Mouse (Mus musculus) neural tube, embryonic 12.5 days (tissue): Measurements from ENCODE around the gene Midn. TPM values are rescaled to one million over a fixed set of nuclear protein-coding genes. Genes with fewer than 3 reads are reported as not detected.

Source experiments
- ATAC-seq: fragments of 200-750 bp; cut with Nextera tagmentation; 2 replicates; pipeline ENCODE4 v1.8.0; 2017; ENCODE audit warnings: low read depth, mild to moderate bottlenecking, moderate TSS enrichment, moderate library complexity; ENCODE audit not compliant: low FRiP score
- H3K27ac ChIP-seq: fragments of 300-500 bp; sonication (generic); 2 replicates; pipeline ENCODE4 v1.5.1; 2016
- H3K27me3 ChIP-seq: fragments of 300-500 bp; sonication (generic); replicated peaks from 2 replicates; pipeline ENCODE4 v1.6.1; 2016; ENCODE audit warnings: mild to moderate bottlenecking
- H3K36me3 ChIP-seq: fragments of 300-500 bp; sonication (generic); 2 replicates; pipeline ENCODE4 v1.6.1; 2016; ENCODE audit warnings: mild to moderate bottlenecking
- H3K4me1 ChIP-seq: fragments of 300-500 bp; sonication (generic); 2 replicates; pipeline ENCODE4 v1.6.1; 2016
- H3K4me2 ChIP-seq: fragments of 300-500 bp; sonication (generic); replicated peaks from 2 replicates; pipeline ENCODE4 v1.6.1; 2016; ENCODE audit warnings: mild to moderate bottlenecking
- H3K4me3 ChIP-seq: fragments of 300-500 bp; sonication (generic); 2 replicates; pipeline ENCODE4 v1.5.1; 2016
- H3K9ac ChIP-seq: fragments of 300-500 bp; sonication (generic); 2 replicates; pipeline ENCODE4 v1.6.1; 2016; ENCODE audit warnings: mild to moderate bottlenecking
- H3K9me3 ChIP-seq: fragments of 300-500 bp; sonication (generic); 2 replicates; pipeline ENCODE4 v1.6.1; 2016; ENCODE audit warnings: mild to moderate bottlenecking
- WGBS: fragments of 180-500 bp; shearing (Covaris S2); methylation state at CpG from one replicate; pipeline ENCODE4 v1.1.7; 2016; 5-methylcytosine and 5-hydroxymethylcytosine counted together
- polyA plus RNA-seq: library from polyadenylated mRNA; unstranded; fragments of >200 nt; fragmentation: Nextera tagmentation; extraction: Ambion mirVana; gene quantifications from 2 replicates; pipeline ENCODE4 v1.2.1, GENCODE M21; 2016

Gene Midn
- polyA plus RNA-seq, 1 experiment from 2014 or later = 40.8 TPM

- ATAC-seq = no peak
- Histone ChIP-seq H3K9ac (no peak overlapping the region), H3K27ac (no peak overlapping the region), H3K4me1 (peaks cover 48% of the 10 kb centered on the region), H3K9me3 (no peaks in the 10 kb centered on the region), H3K4me3 (no peak overlapping the region), H3K4me2 (peak overlapping the region; percentile 20), H3K27me3 (no peaks in the 10 kb centered on the region), H3K36me3 (peaks cover 33% of the 10 kb centered on the region)
- WGBS = 97% methylated on average over 19 of the region's 19 CpGs
Observed at GRCm38 (mm10) chr10:80170601-80171021, 22.5 kb downstream of the Midn start.

GRCm38 (mm10) chr10:80171252-80171651 lies 23.2 kb downstream of the Midn start:
- 92% methylated on average over 15 of the region's 15 CpGs for WGBS

GRCm38 (mm10) chr10:80171760-80172526 lies 23.9 kb downstream of the Midn start:
- peak overlapping the region; percentile 73 for H3K4me2 ChIP-seq
- H3K9ac ChIP-seq = peak overlapping the region; percentile 63; the same call in 1 of the 2 replicates
- WGBS = 85% methylated on average over 45 of the region's 45 CpGs
- no peaks in the 10 kb centered on the region for H3K27me3 ChIP-seq
- H3K36me3 ChIP-seq = peaks cover 33% of the 10 kb centered on the region
- H3K9me3 ChIP-seq = no peaks in the 10 kb centered on the region
- peaks cover 39% of the 10 kb centered on the region for H3K4me1 ChIP-seq
- H3K27ac ChIP-seq = peak overlapping the region; percentile 59
- 0 out of 2 replicates have a peak overlapping the region, but pooled peaks have one; percentile 0 for H3K4me3 ChIP-seq
- no peak for ATAC-seq

More at GRCm38 (mm10) chr10:80171252-80171651, 23.2 kb downstream of the Midn start:
- Histone ChIP-seq H3K4me3 (no peak overlapping the region), H3K27ac (no peak overlapping the region), H3K36me3 (peaks cover 33% of the 10 kb centered on the region), H3K27me3 (no peaks in the 10 kb centered on the region), H3K4me1 (peaks cover 43% of the 10 kb centered on the region), H3K9me3 (no peaks in the 10 kb centered on the region), H3K4me2 (peak overlapping the region; percentile 73), H3K9ac (no peak overlapping the region)
- ATAC-seq = no peak

GRCm38 (mm10) chr10:80172527-80173292 lies 24.6 kb downstream of the Midn start, which contains the start of gene 1600002K03Rik:
1600002K03Rik (plus strand) TSS chr10:80172944.
- H3K27ac ChIP-seq = peak within 1 kb of the TSS; percentile 59
- 9% methylated on average over 35 of the region's 35 CpGs for WGBS
- H3K9ac ChIP-seq = peak within 1 kb of the TSS; percentile 63
- H3K4me3 ChIP-seq = peak within 1 kb of the TSS; percentile 48
- peaks cover 40% of the 10 kb centered on the region for H3K4me1 ChIP-seq
- H3K36me3 ChIP-seq = peaks cover 33% of the 10 kb centered on the region
- no peaks in the 10 kb centered on the region for H3K27me3 ChIP-seq
- peak within 1 kb of the TSS; percentile 73 for H3K4me2 ChIP-seq
- peak; percentile 71 for ATAC-seq
- H3K9me3 ChIP-seq = no peaks in the 10 kb centered on the region

- WGBS = 9% methylated on average over 11 of the region's 11 CpGs
- Histone ChIP-seq H3K9me3 (no peaks in the 10 kb centered on the region), H3K4me1 (peaks cover 43% of the 10 kb centered on the region), H3K27me3 (no peaks in the 10 kb centered on the region), H3K9ac (peak overlapping the region; percentile 45; the same call in 1 of the 2 replicates), H3K4me3 (peak overlapping the region; percentile 19), H3K27ac (no peak overlapping the region), H3K4me2 (peak overlapping the region; percentile 73), H3K36me3 (peaks cover 33% of the 10 kb centered on the region)
- ATAC-seq = no peak
Observed at GRCm38 (mm10) chr10:80173358-80173757, 25.3 kb downstream of the Midn start.

GRCm38 (mm10) chr10:80173955-80174640 lies 26.0 kb downstream of the Midn start:
- H3K4me3 ChIP-seq = no peak overlapping the region
- H3K9ac ChIP-seq = no peak overlapping the region
- H3K27me3 ChIP-seq = no peaks in the 10 kb centered on the region
- no peaks in the 10 kb centered on the region for H3K9me3 ChIP-seq
- no peak overlapping the region for H3K4me2 ChIP-seq
- H3K36me3 ChIP-seq = peaks cover 31% of the 10 kb centered on the region
- peaks cover 36% of the 10 kb centered on the region for H3K4me1 ChIP-seq
- no peak for ATAC-seq
- H3K27ac ChIP-seq = no peak overlapping the region
- 88% methylated on average over 10 of the region's 10 CpGs for WGBS

- no peak overlapping the region for H3K4me2 ChIP-seq
- H3K27me3 ChIP-seq = no peaks in the 10 kb centered on the region
- peaks cover 26% of the 10 kb centered on the region for H3K36me3 ChIP-seq
- H3K4me1 ChIP-seq = peaks cover 33% of the 10 kb centered on the region
- no peak overlapping the region for H3K4me3 ChIP-seq
- 62% methylated on average over 2 of the region's 2 CpGs for WGBS
- H3K9ac ChIP-seq = no peak overlapping the region
- H3K27ac ChIP-seq = no peak overlapping the region
- H3K9me3 ChIP-seq = no peaks in the 10 kb centered on the region
- no peak for ATAC-seq
Observed at GRCm38 (mm10) chr10:80174705-80175104, 26.6 kb downstream of the Midn start.

- peaks cover 16% of the 10 kb centered on the region for H3K36me3 ChIP-seq
- ATAC-seq = 0 out of 2 replicates have a peak, but pooled peaks have one; percentile 4
- H3K27me3 ChIP-seq = no peaks in the 10 kb centered on the region
- H3K27ac ChIP-seq = no peak overlapping the region
- WGBS = 26% methylated on average over 4 of the region's 4 CpGs
- no peaks in the 10 kb centered on the region for H3K9me3 ChIP-seq
- 0 out of 2 replicates have a peak overlapping the region, but pooled peaks have one; percentile 30 for H3K9ac ChIP-seq
- no peak overlapping the region for H3K4me3 ChIP-seq
- no peak overlapping the region for H3K4me2 ChIP-seq
- H3K4me1 ChIP-seq = peaks cover 35% of the 10 kb centered on the region
Observed at GRCm38 (mm10) chr10:80175536-80176269, 27.6 kb downstream of the Midn start.

- Histone ChIP-seq H3K27ac (no peak overlapping the region), H3K9ac (0 out of 2 replicates have a peak overlapping the region, but pooled peaks have one; percentile 30), H3K4me1 (peaks cover 40% of the 10 kb centered on the region), H3K4me2 (no peak overlapping the region), H3K4me3 (no peak overlapping the region), H3K36me3 (peaks cover 10% of the 10 kb centered on the region), H3K9me3 (no peaks in the 10 kb centered on the region), H3K27me3 (no peaks in the 10 kb centered on the region)
- ATAC-seq = no peak
- 79% methylated on average over 5 of the region's 5 CpGs for WGBS
Observed at GRCm38 (mm10) chr10:80176270-80176834, 28.3 kb downstream of the Midn start.

- H3K4me2 ChIP-seq = no peak overlapping the region
- no peaks in the 10 kb centered on the region for H3K9me3 ChIP-seq
- no peaks in the 10 kb centered on the region for H3K27me3 ChIP-seq
- no peak for ATAC-seq
- H3K27ac ChIP-seq = no peak overlapping the region
- H3K9ac ChIP-seq = 0 out of 2 replicates have a peak overlapping the region, but pooled peaks have one; percentile 10
- no peak overlapping the region for H3K4me3 ChIP-seq
- H3K4me1 ChIP-seq = peaks cover 35% of the 10 kb centered on the region
- WGBS = 62% methylated on average over 7 of the region's 7 CpGs
- H3K36me3 ChIP-seq = peaks cover 7% of the 10 kb centered on the region; the same call in 1 of the 2 replicates
Observed at GRCm38 (mm10) chr10:80177441-80178279, 29.6 kb downstream of the Midn start.
